Mouse (Mus musculus): ENCODE results near the gene Ugt1a6b.

Gene Ugt1a6b

GRCm38 (mm10) chr1:88246386-88246785 lies 143.3 kb downstream of the Ugt1a6b start:
- DNase-seq: no peak

GRCm38 (mm10) chr1:88247660-88248059 lies 144.6 kb downstream of the Ugt1a6b start:
- DNase-seq: no peak

- DNase-seq: no peak
Measured at GRCm38 (mm10) chr1:88248658-88249057, 145.6 kb downstream of the Ugt1a6b start.

GRCm38 (mm10) chr1:88249596-88249995 lies 146.5 kb downstream of the Ugt1a6b start:
- no peak for DNase-seq

GRCm38 (mm10) chr1:88250023-88250422 lies 147.0 kb downstream of the Ugt1a6b start:
- DNase-seq: no peak

GRCm38 (mm10) chr1:88253106-88253505 lies 150.1 kb downstream of the Ugt1a6b start:
- DNase-seq: no peak

GRCm38 (mm10) chr1:88253540-88253939 lies 150.5 kb downstream of the Ugt1a6b start:
- DNase-seq: no peak

GRCm38 (mm10) chr1:88254793-88255465 lies 151.9 kb downstream of the Ugt1a6b start:
- no peak for DNase-seq

- DNase-seq: no peak
Measured at GRCm38 (mm10) chr1:88255466-88255857, 152.4 kb downstream of the Ugt1a6b start.

- no peak for DNase-seq
Measured at GRCm38 (mm10) chr1:88255989-88256754, 153.1 kb downstream of the Ugt1a6b start.

GRCm38 (mm10) chr1:88256886-88257663 lies 154.0 kb downstream of the Ugt1a6b start:
- DNase-seq: peak in 1 of 2 experiments; percentile 51

GRCm38 (mm10) chr1:88257681-88258080 lies 154.6 kb downstream of the Ugt1a6b start:
- DNase-seq: no peak

- DNase-seq: no peak
Measured at GRCm38 (mm10) chr1:88258361-88258760, 155.3 kb downstream of the Ugt1a6b start.

GRCm38 (mm10) chr1:88258881-88259642 lies 156.0 kb downstream of the Ugt1a6b start:
- no peak for DNase-seq

GRCm38 (mm10) chr1:88259643-88260024 lies 156.6 kb downstream of the Ugt1a6b start:
- no peak for DNase-seq

GRCm38 (mm10) chr1:88260114-88260513 lies 157.1 kb downstream of the Ugt1a6b start:
- no peak for DNase-seq

- DNase-seq: no peak
Measured at GRCm38 (mm10) chr1:88260604-88261377, 157.7 kb downstream of the Ugt1a6b start.

GRCm38 (mm10) chr1:88261706-88262105 lies 158.7 kb downstream of the Ugt1a6b start:
- DNase-seq: no peak

GRCm38 (mm10) chr1:88262255-88262654 lies 159.2 kb downstream of the Ugt1a6b start:
- DNase-seq: peak in 1 of 2 experiments; percentile 71

GRCm38 (mm10) chr1:88262961-88263360 lies 159.9 kb downstream of the Ugt1a6b start:
- no peak for DNase-seq

- DNase-seq: no peak
Measured at GRCm38 (mm10) chr1:88263778-88264177, 160.7 kb downstream of the Ugt1a6b start.

Data from lung, adult 18-20 months (tissue).